Mouse (Mus musculus) stomach, embryonic 16.5 days (tissue): ENCODE measurements at regions not wholly inside any gene's neighbourhood (a gene's known extent, or its start where the extent isn't known, plus 50 kb on each side); places are given as distances from the start of the nearest gene placed in this dataset.

ENCODE experiments used
- ATAC-seq: fragments of 200-750 bp; cut with Nextera tagmentation; 2 replicates; pipeline ENCODE4 v1.8.0; 2017; ENCODE audit warnings: moderate number of reproducible peaks, moderate TSS enrichment; ENCODE audit not compliant: insufficient read depth, low FRiP score
- H3K27ac ChIP-seq: fragments of 300-500 bp; sonication (generic); 2 replicates; pipeline ENCODE4 v1.5.1; 2014; ENCODE audit warnings: low read length
- H3K27me3 ChIP-seq: fragments of 300-500 bp; sonication (generic); 2 replicates; pipeline ENCODE4 v1.6.1; 2014; ENCODE audit warnings: low read length, control low read depth, mixed read lengths; ENCODE audit not compliant: control insufficient read depth, insufficient read depth
- H3K36me3 ChIP-seq: fragments of 300-500 bp; sonication (generic); 2 replicates; pipeline ENCODE4 v1.6.1; 2014; ENCODE audit warnings: low read length; ENCODE audit not compliant: control insufficient read depth, insufficient read depth
- H3K4me1 ChIP-seq: fragments of 300-500 bp; sonication (generic); 2 replicates; pipeline ENCODE4 v1.6.1; 2014; ENCODE audit warnings: low read length, control low read depth, mixed read lengths; ENCODE audit not compliant: control insufficient read depth, insufficient read depth
- H3K4me2 ChIP-seq: fragments of 300-500 bp; sonication (generic); 2 replicates; pipeline ENCODE4 v1.6.1; 2014; ENCODE audit warnings: low read depth, low read length, mixed read lengths
- H3K4me3 ChIP-seq: fragments of 300-500 bp; sonication (generic); replicated peaks from 2 replicates; pipeline ENCODE4 v1.5.1; 2014; ENCODE audit warnings: mild to moderate bottlenecking, low read length
- H3K9ac ChIP-seq: fragments of 300-500 bp; sonication (generic); 2 replicates; pipeline ENCODE4 v1.6.1; 2014; ENCODE audit warnings: low read length
- H3K9me3 ChIP-seq: fragments of 300-500 bp; sonication (generic); replicated peaks from 2 replicates; pipeline ENCODE4 v1.6.1; 2016; ENCODE audit warnings: low read length, control low read depth; ENCODE audit not compliant: control insufficient read depth
- WGBS: fragments of 180-500 bp; shearing (Covaris S2); extraction: QIAGEN DNeasy Blood & Tissue Kit; methylation state at CpG from one replicate; pipeline ENCODE4 v1.1.7; 2014; 5-methylcytosine and 5-hydroxymethylcytosine counted together

- Histone ChIP-seq H3K4me1 (no peaks in the 10 kb centered on the region), H3K4me3 (no peak overlapping the region), H3K9me3 (no peaks in the 10 kb centered on the region), H3K9ac (no peak overlapping the region), H3K27me3 (no peaks in the 10 kb centered on the region), H3K4me2 (no peak overlapping the region), H3K36me3 (no peaks in the 10 kb centered on the region), H3K27ac (no peak overlapping the region)
- WGBS, result 26% methylated on average over 3 of the region's 3 CpGs
- ATAC-seq, result no peak; the same call in 1 of the 2 replicates
These were observed 673.7 kb upstream of the Marcks start for GRCm38 (mm10) chr10:37812405-37812851.

GRCm38 (mm10) chr10:37811789-37812188, 673.1 kb upstream of the Marcks start:
- Histone ChIP-seq H3K27ac (no peak overlapping the region), H3K4me2 (no peak overlapping the region), H3K36me3 (no peaks in the 10 kb centered on the region), H3K4me1 (no peaks in the 10 kb centered on the region), H3K4me3 (no peak overlapping the region), H3K9ac (no peak overlapping the region), H3K9me3 (no peaks in the 10 kb centered on the region), H3K27me3 (no peaks in the 10 kb centered on the region)
- WGBS, result 82% methylated on average over 5 of the region's 5 CpGs
- ATAC-seq, result no peak

- no peak overlapping the region for H3K4me2 ChIP-seq
- H3K27me3 ChIP-seq, result no peaks in the 10 kb centered on the region
- ATAC-seq, result no peak
- no peaks in the 10 kb centered on the region for H3K36me3 ChIP-seq
- H3K9ac ChIP-seq, result no peak overlapping the region
- no peaks in the 10 kb centered on the region for H3K9me3 ChIP-seq
- no peak overlapping the region for H3K27ac ChIP-seq
- H3K4me1 ChIP-seq, result no peaks in the 10 kb centered on the region
- WGBS, result 80% methylated on average over 4 of the region's 4 CpGs
- H3K4me3 ChIP-seq, result no peak overlapping the region
These were observed 664.6 kb upstream of the Marcks start for GRCm38 (mm10) chr10:37803225-37803805.

- H3K36me3 ChIP-seq, result no peaks in the 10 kb centered on the region
- H3K27ac ChIP-seq, result no peak overlapping the region
- no peaks in the 10 kb centered on the region for H3K27me3 ChIP-seq
- no peaks in the 10 kb centered on the region for H3K9me3 ChIP-seq
- H3K4me1 ChIP-seq, result no peaks in the 10 kb centered on the region
- no peak overlapping the region for H3K4me2 ChIP-seq
- no peak overlapping the region for H3K9ac ChIP-seq
- ATAC-seq, result no peak
- H3K4me3 ChIP-seq, result no peak overlapping the region
- 55% methylated on average over 2 of the region's 2 CpGs for WGBS
These were observed 660.7 kb upstream of the Marcks start for GRCm38 (mm10) chr10:37799397-37799796.

GRCm38 (mm10) chr10:37798285-37798684, 659.6 kb upstream of the Marcks start:
- ATAC-seq, result no peak

GRCm38 (mm10) chr10:37797701-37798100, 659.0 kb upstream of the Marcks start:
- ATAC-seq, result no peak
- no peaks in the 10 kb centered on the region for H3K36me3 ChIP-seq
- WGBS, result 47% methylated on average over 5 of the region's 5 CpGs
- no peak overlapping the region for H3K4me2 ChIP-seq
- no peak overlapping the region for H3K27ac ChIP-seq
- no peaks in the 10 kb centered on the region for H3K27me3 ChIP-seq
- H3K9ac ChIP-seq, result no peak overlapping the region
- H3K9me3 ChIP-seq, result no peaks in the 10 kb centered on the region
- no peak overlapping the region for H3K4me3 ChIP-seq
- H3K4me1 ChIP-seq, result no peaks in the 10 kb centered on the region

More at GRCm38 (mm10) chr10:37798285-37798684, 659.6 kb upstream of the Marcks start:
- H3K27ac ChIP-seq, result no peak overlapping the region
- H3K9ac ChIP-seq, result no peak overlapping the region
- no peaks in the 10 kb centered on the region for H3K36me3 ChIP-seq
- no peaks in the 10 kb centered on the region for H3K9me3 ChIP-seq
- H3K4me3 ChIP-seq, result no peak overlapping the region
- no peaks in the 10 kb centered on the region for H3K4me1 ChIP-seq
- H3K27me3 ChIP-seq, result no peaks in the 10 kb centered on the region
- H3K4me2 ChIP-seq, result no peak overlapping the region

GRCm38 (mm10) chr10:37792878-37793277, 654.2 kb upstream of the Marcks start:
- Histone ChIP-seq H3K4me1 (no peaks in the 10 kb centered on the region), H3K9me3 (no peaks in the 10 kb centered on the region), H3K36me3 (no peaks in the 10 kb centered on the region), H3K9ac (no peak overlapping the region), H3K4me2 (no peak overlapping the region), H3K4me3 (no peak overlapping the region), H3K27me3 (no peaks in the 10 kb centered on the region), H3K27ac (no peak overlapping the region)
- no peak for ATAC-seq
- WGBS, result 76% methylated on average over 3 of the region's 3 CpGs

GRCm38 (mm10) chr10:37788049-37788448, 649.3 kb upstream of the Marcks start:
- H3K36me3 ChIP-seq, result no peaks in the 10 kb centered on the region
- no peaks in the 10 kb centered on the region for H3K4me1 ChIP-seq
- ATAC-seq, result no peak
- H3K4me3 ChIP-seq, result no peak overlapping the region
- no peak overlapping the region for H3K9ac ChIP-seq
- WGBS, result 87% methylated on average over 5 of the region's 5 CpGs
- no peak overlapping the region for H3K4me2 ChIP-seq
- no peak overlapping the region for H3K27ac ChIP-seq
- H3K27me3 ChIP-seq, result no peaks in the 10 kb centered on the region
- H3K9me3 ChIP-seq, result no peaks in the 10 kb centered on the region

GRCm38 (mm10) chr10:37779383-37780302, 640.9 kb upstream of the Marcks start:
- Histone ChIP-seq H3K36me3 (no peaks in the 10 kb centered on the region), H3K4me2 (no peak overlapping the region), H3K27ac (no peak overlapping the region), H3K27me3 (no peaks in the 10 kb centered on the region), H3K9me3 (no peaks in the 10 kb centered on the region), H3K4me1 (no peaks in the 10 kb centered on the region), H3K9ac (no peak overlapping the region), H3K4me3 (no peak overlapping the region)
- ATAC-seq, result no peak
- 71% methylated on average over 2 of the region's 2 CpGs for WGBS
